Mouse (Mus musculus) forebrain, embryonic 14.5 days (tissue): ENCODE data around the gene Insl5. TPM values are rescaled to one million over a fixed set of nuclear protein-coding genes. Genes with fewer than 3 reads are reported as not detected.

Source experiments
- ATAC-seq: fragments of 200-750 bp; cut with Nextera tagmentation; 2 replicates; pipeline ENCODE4 v1.8.0; 2017; ENCODE audit warnings: mild to moderate bottlenecking, moderate library complexity
- DNase-seq: peaks from one replicate; pipeline ENCODE4 v3.0.0-alpha.2; 2015; ENCODE audit warnings: low spot score
- H3K27ac ChIP-seq: fragments of 300-500 bp; sonication (generic); 2 replicates; pipeline ENCODE4 v1.5.1; 2014; ENCODE audit warnings: low read depth, mild to moderate bottlenecking, control low read depth, low read length, moderate library complexity
- H3K27me3 ChIP-seq: fragments of 300-500 bp; sonication (generic); replicated peaks from 2 replicates; pipeline ENCODE4 v1.6.1; 2014; ENCODE audit warnings: low read length, control low read depth, mixed read lengths; ENCODE audit not compliant: control insufficient read depth, insufficient read depth
- H3K36me3 ChIP-seq: fragments of 300-500 bp; sonication (generic); 2 replicates; pipeline ENCODE4 v1.6.1; 2014; ENCODE audit warnings: low read length, control low read depth; ENCODE audit not compliant: control insufficient read depth, insufficient read depth
- H3K4me1 ChIP-seq: fragments of 300-500 bp; sonication (generic); 2 replicates; pipeline ENCODE4 v1.6.1; 2014; ENCODE audit warnings: antibody characterized with exemption, low read length, control low read depth; ENCODE audit not compliant: control insufficient read depth, insufficient read depth
- H3K4me2 ChIP-seq: fragments of 300-500 bp; sonication (generic); 2 replicates; pipeline ENCODE4 v1.6.1; 2014; ENCODE audit warnings: mild to moderate bottlenecking, control low read depth, low read length
- H3K4me3 ChIP-seq: fragments of 300-500 bp; sonication (generic); 2 replicates; pipeline ENCODE4 v1.5.1; 2014; ENCODE audit warnings: low read depth, low read length, control low read depth
- H3K9ac ChIP-seq: fragments of 300-500 bp; sonication (generic); 2 replicates; pipeline ENCODE4 v1.6.1; 2014; ENCODE audit warnings: mild to moderate bottlenecking, low read length, control low read depth, moderate library complexity
- H3K9me3 ChIP-seq: fragments of 300-500 bp; sonication (generic); replicated peaks from 2 replicates; pipeline ENCODE4 v1.6.1; 2016; ENCODE audit warnings: low read length, control low read depth, mixed read lengths; ENCODE audit not compliant: control insufficient read depth
- WGBS: fragments of 180-500 bp; shearing (Covaris S2); extraction: QIAGEN DNeasy Blood & Tissue Kit; methylation state at CpG from one replicate; pipeline ENCODE4 v1.1.7; 2014; 5-methylcytosine and 5-hydroxymethylcytosine counted together
- polyA plus RNA-seq: library from polyadenylated mRNA; unstranded; fragments of >200 nt; fragmentation: Nextera tagmentation; extraction: Ambion mirVana; gene quantifications from 2 replicates; pipeline ENCODE4 v1.2.1, GENCODE M21; 2014

The Insl5 gene
- polyA plus RNA-seq, 1 experiment from 2014 or later = not detected

- DNase-seq (no peak), ATAC-seq (no peak)
- Histone ChIP-seq H3K9me3 (no peaks in the 10 kb centered on the region), H3K4me3 (no peak overlapping the region), H3K9ac (no peak overlapping the region), H3K36me3 (no peaks in the 10 kb centered on the region), H3K4me2 (no peak overlapping the region), H3K4me1 (no peaks in the 10 kb centered on the region), H3K27me3 (no peaks in the 10 kb centered on the region), H3K27ac (no peak overlapping the region)
- WGBS = 83% methylated on average over 14 of the region's 14 CpGs
Observed at GRCm38 (mm10) chr4:103039103-103039837, 12.6 kb upstream of the Insl5 start.

DNA sequence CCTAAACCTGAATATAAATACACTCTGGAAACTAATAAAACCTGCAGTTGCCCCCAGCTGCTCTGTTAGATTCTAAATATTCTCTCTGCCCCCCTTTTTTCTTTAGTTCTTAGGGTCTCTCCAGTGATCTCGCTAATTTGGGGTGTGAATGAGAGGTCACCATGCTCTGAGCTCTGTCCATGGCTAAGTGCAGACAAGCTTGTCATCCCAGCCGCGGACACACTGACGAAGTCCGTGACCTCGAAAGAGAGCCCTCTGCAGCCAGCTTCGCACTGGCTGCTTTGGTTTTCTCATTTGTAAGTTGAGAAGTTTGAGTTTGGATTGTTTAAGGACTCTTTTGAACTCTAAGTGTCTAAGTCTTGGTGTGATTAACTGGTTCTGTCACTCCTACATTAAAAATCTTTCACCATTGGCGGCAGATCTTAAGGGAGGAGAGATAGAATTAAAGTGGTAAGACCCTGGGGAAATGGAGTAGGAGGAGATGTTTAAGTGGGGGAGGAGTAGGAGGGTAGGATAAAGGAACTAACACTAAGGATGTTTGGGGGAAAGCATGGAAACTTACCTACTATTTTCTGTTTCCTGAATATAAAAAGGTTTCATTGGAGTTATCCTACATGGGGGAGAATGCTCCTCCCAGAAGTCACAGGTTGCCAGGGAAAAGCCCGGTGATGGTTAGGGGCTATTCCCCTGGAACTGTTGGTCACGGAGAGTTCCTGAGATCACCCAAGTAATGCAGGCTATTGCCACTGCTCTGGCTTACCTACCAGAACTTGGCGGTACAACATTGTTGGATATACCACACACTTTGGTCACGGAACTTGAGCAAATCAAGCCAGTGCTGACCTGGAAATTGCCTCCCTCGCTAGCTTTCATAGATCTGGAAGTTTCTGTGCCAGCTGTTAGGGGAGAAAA is 1.8 kb upstream of the Insl5 start:
- no peak overlapping the region for H3K4me2 ChIP-seq
- DNase-seq = no peak
- H3K9ac ChIP-seq = no peak overlapping the region
- ATAC-seq = no peak
- no peaks in the 10 kb centered on the region for H3K36me3 ChIP-seq
- H3K9me3 ChIP-seq = no peaks in the 10 kb centered on the region
- no peak overlapping the region for H3K4me3 ChIP-seq
- H3K4me1 ChIP-seq = no peaks in the 10 kb centered on the region
- 84% methylated on average over 13 of the region's 13 CpGs for WGBS
- no peaks in the 10 kb centered on the region for H3K27me3 ChIP-seq
- H3K27ac ChIP-seq = no peak overlapping the region

DNA sequence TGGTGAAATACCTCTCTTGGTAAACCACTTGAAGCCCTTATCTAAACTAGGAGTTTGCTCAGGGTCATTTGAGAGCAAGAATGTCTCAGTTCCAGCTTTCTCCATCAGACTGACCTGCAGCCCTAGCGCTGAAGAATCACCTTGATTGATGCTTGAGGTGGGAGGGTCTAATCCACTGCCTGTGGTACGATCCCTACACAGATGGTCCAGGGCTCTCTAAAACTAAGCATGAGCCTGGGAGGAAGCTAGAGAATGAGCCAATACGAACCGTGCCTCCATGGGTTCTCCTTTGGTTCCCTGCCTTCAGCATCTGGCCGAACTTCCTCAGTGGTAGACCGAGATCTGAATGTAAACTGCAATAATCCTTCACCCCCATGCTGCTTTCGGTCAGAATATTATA is 1.1 kb upstream of the Insl5 start:
- H3K36me3 ChIP-seq = no peaks in the 10 kb centered on the region
- ATAC-seq = no peak
- no peaks in the 10 kb centered on the region for H3K9me3 ChIP-seq
- 88% methylated on average over 7 of the region's 7 CpGs for WGBS
- H3K9ac ChIP-seq = no peak overlapping the region
- H3K4me3 ChIP-seq = no peak overlapping the region
- H3K4me1 ChIP-seq = no peaks in the 10 kb centered on the region
- H3K27ac ChIP-seq = no peak overlapping the region
- no peak overlapping the region for H3K4me2 ChIP-seq
- H3K27me3 ChIP-seq = no peaks in the 10 kb centered on the region
- no peak for DNase-seq

GRCm38 (mm10) chr4:103013490-103013889 is 13.2 kb downstream of the Insl5 start:
- H3K9ac ChIP-seq = no peak overlapping the region
- no peak overlapping the region for H3K4me3 ChIP-seq
- 4% methylated on average over 4 of the region's 4 CpGs for WGBS
- ATAC-seq (no peak), DNase-seq (peak; percentile 7)
- H3K9me3 ChIP-seq = no peaks in the 10 kb centered on the region
- no peaks in the 10 kb centered on the region for H3K4me1 ChIP-seq
- H3K27me3 ChIP-seq = no peaks in the 10 kb centered on the region
- H3K4me2 ChIP-seq = no peak overlapping the region
- H3K27ac ChIP-seq = no peak overlapping the region
- no peaks in the 10 kb centered on the region for H3K36me3 ChIP-seq

DNA sequence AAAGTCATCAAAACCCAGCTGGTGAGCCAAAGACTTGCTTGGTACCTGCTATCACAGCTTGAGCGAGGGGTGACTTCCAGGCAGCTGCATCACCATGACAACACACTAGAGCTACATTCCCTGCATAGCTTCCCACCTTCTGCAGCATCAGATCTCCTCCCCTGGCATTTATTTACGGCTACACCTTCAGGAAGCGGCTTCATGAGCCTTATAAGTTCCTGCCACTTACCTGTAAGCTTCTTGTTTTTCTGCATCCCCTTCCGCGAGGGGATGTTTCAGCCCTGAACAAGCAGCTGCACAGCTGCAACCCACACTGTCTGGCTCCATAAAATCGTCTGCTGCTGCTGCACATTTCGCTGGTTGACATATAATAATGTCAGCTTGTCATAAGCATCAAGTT is 14.8 kb downstream of the Insl5 start:
- no peaks in the 10 kb centered on the region for H3K27me3 ChIP-seq
- no peak overlapping the region for H3K4me2 ChIP-seq
- H3K9ac ChIP-seq = no peak overlapping the region
- no peaks in the 10 kb centered on the region for H3K9me3 ChIP-seq
- no peaks in the 10 kb centered on the region for H3K36me3 ChIP-seq
- peak overlapping the region; percentile 24; the same call in 1 of the 2 replicates for H3K27ac ChIP-seq
- H3K4me3 ChIP-seq = no peak overlapping the region
- H3K4me1 ChIP-seq = peaks cover 2% of the 10 kb centered on the region; the same call in 1 of the 2 replicates
- DNase-seq (peak; percentile 58), ATAC-seq (peak; percentile 76)
- WGBS = 41% methylated on average over 7 of the region's 7 CpGs

DNA sequence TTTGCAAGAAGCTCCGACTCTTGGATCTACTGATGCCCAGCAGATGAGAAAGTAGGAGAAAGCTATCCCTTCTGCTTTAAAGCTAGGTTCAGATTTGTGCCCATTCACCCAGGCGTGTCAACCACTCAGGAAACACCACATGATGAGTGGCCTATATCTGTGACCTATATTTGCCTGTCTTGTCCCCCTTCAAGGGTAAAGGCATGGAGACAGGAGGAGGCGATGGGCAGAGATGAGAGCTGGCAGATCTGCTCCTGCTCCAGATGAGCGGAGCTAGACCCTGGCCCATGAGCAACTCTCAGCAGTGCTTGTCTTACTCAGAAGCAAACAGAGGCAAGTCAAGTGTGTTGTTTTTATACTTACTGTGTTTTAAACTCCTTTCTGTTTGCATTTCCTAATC is 15.9 kb downstream of the Insl5 start:
- no peaks in the 10 kb centered on the region for H3K36me3 ChIP-seq
- peaks cover 5% of the 10 kb centered on the region; the same call in 1 of the 2 replicates for H3K4me1 ChIP-seq
- no peak overlapping the region for H3K9ac ChIP-seq
- no peak overlapping the region for H3K27ac ChIP-seq
- ATAC-seq (no peak), DNase-seq (no peak)
- no peaks in the 10 kb centered on the region for H3K27me3 ChIP-seq
- H3K4me2 ChIP-seq = no peak overlapping the region
- H3K9me3 ChIP-seq = no peaks in the 10 kb centered on the region
- 96% methylated on average over 4 of the region's 4 CpGs for WGBS
- no peak overlapping the region for H3K4me3 ChIP-seq

DNA sequence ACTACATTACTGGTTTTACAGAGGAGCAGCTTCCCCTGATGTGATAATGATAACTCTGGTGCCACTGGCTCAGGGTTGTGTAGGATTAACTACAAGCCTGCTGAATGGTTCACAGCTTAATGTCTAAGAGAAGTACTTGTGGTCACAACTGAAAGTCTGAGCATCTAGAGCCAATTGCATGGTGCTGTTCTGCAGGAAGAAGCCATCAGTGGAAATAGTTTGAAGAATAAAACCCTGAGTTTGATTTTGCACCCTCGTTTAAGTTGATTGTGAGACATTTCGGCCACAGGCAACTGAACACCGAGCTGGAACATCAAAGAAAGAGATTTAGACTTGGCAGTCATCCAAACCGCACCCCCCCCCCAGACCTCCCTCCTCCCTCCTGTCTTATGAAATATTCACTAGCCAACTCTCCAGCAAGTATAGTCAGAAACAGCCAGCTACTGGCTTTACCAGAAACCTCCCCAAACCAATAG is 19.7 kb downstream of the Insl5 start:
- no peaks in the 10 kb centered on the region for H3K9me3 ChIP-seq
- no peaks in the 10 kb centered on the region for H3K36me3 ChIP-seq
- WGBS = 15% methylated on average over 4 of the region's 4 CpGs
- H3K4me3 ChIP-seq = no peak overlapping the region
- no peaks in the 10 kb centered on the region for H3K27me3 ChIP-seq
- H3K27ac ChIP-seq = no peak overlapping the region
- no peak overlapping the region for H3K4me2 ChIP-seq
- peak; percentile 61 for ATAC-seq
- no peak overlapping the region for H3K9ac ChIP-seq
- H3K4me1 ChIP-seq = peaks cover 5% of the 10 kb centered on the region; the same call in 1 of the 2 replicates
- peak; percentile 65 for DNase-seq

DNA sequence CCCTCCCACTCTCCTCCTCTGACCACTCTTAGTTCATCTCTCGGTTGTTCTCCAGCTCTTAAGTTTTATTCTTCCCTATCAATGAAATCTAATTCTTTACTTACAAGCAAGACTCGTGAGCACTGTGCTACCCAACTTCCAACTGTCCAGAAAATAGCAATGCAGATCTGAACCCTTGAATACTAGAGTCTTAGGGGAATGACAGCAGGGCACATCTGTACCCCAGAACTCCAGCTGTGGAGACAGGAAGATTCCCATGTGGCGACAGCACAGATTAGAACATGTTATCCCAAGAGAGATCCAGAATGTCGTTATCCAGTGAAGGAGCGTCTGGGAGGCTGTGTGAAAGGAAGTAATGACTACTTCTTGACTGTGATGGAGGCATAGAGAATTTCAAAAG is 20.4 kb downstream of the Insl5 start:
- 82% methylated on average over 5 of the region's 5 CpGs for WGBS
- Histone ChIP-seq H3K4me2 (no peak overlapping the region), H3K4me3 (no peak overlapping the region), H3K9ac (no peak overlapping the region), H3K27me3 (no peaks in the 10 kb centered on the region), H3K9me3 (no peaks in the 10 kb centered on the region), H3K36me3 (no peaks in the 10 kb centered on the region), H3K4me1 (peaks cover 5% of the 10 kb centered on the region; the same call in 1 of the 2 replicates), H3K27ac (no peak overlapping the region)
- DNase-seq (no peak), ATAC-seq (no peak)
